Mouse (Mus musculus) G1E (cell line): ENCODE data around the gene Gpr143. TPM values are rescaled to one million over a fixed set of nuclear protein-coding genes. Genes with fewer than 3 reads are reported as not detected.

ENCODE experiments used
- ATAC-seq: 2 replicates; pipeline ENCODE4 v1.8.0; 2016; ENCODE audit warnings: mild to moderate bottlenecking; ENCODE audit not compliant: insufficient number of reproducible peaks, poor library complexity, low FRiP score, severe bottlenecking; ENCODE audit errors: extremely low read depth
- DNase-seq: peaks from one replicate; pipeline ENCODE4 v3.0.0; 2012; ENCODE audit warnings: low spot score
- H3K27me3 ChIP-seq: 2 replicates; pipeline ENCODE4 v1.6.1; 2012; ENCODE audit warnings: mild to moderate bottlenecking, low read length, inconsistent platforms; ENCODE audit not compliant: insufficient read depth
- H3K36me3 ChIP-seq: replicated peaks from 2 replicates; pipeline ENCODE3; 2012; ENCODE audit warnings: mild to moderate bottlenecking, inconsistent platforms
- H3K4me1 ChIP-seq: 2 replicates; pipeline ENCODE4 v1.6.1; 2012; ENCODE audit warnings: low read depth, low read length, inconsistent platforms, mixed read lengths; ENCODE audit not compliant: insufficient read depth
- H3K4me3 ChIP-seq: 2 replicates; pipeline ENCODE4 v1.5.1; 2012; ENCODE audit warnings: low read depth, mild to moderate bottlenecking, inconsistent platforms, low read length, moderate library complexity, mixed read lengths
- H3K9me3 ChIP-seq: replicated peaks from 2 replicates; pipeline ENCODE4 v1.6.1; 2012; ENCODE audit warnings: inconsistent platforms
- CTCF ChIP-seq: IDR thresholded peaks from 2 replicates; pipeline ENCODE4 v1.5.1; 2012; ENCODE audit warnings: low read depth, low read length, inconsistent platforms, mixed read lengths
- GATA1 ChIP-seq: IDR thresholded peaks from 2 replicates; pipeline ENCODE4 v1.6.1; 2012; ENCODE audit warnings: borderline replicate concordance, low read length, inconsistent platforms, mixed read lengths
- GATA2 ChIP-seq: IDR thresholded peaks from 2 replicates; pipeline ENCODE4 v1.6.1; 2012; ENCODE audit warnings: low read depth, low read length, inconsistent platforms, borderline replicate concordance
- POLR2AphosphoS5 ChIP-seq: IDR thresholded peaks from 2 replicates; pipeline ENCODE4 v1.6.1; 2012; ENCODE audit warnings: low read depth, low read length, inconsistent platforms; ENCODE audit not compliant: insufficient replicate concordance
- TAL1 ChIP-seq: conservative IDR thresholded peaks from 2 replicates; pipeline ENCODE4 v1.6.1; 2012; ENCODE audit warnings: low read depth, low read length, inconsistent platforms, mixed read lengths
- polyA plus RNA-seq: library from polyadenylated mRNA; stranded (reverse); fragments of >175 nt; gene quantifications from 2 replicates; pipeline ENCODE4 v1.2.3, GENCODE M21; 2012
- total RNA-seq, 2 experiments: library from RNA; stranded (forward) in 1 of 2; stranded (reverse) in 1 of 2; fragments of 200-1000 nt in 1 of 2; fragments of >200 nt in 1 of 2; fragmentation: Nextera tagmentation in 1 of 2; gene quantifications; 2 replicates each; pipeline ENCODE4 v1.2.3; 2014 to 2017

Gpr143 gene
- total and polyA plus RNA-seq, 3 experiments: not detected

- Histone ChIP-seq H3K27me3 (no peaks in the 10 kb centered on the region), H3K4me1 (no peaks in the 10 kb centered on the region), H3K9me3 (no peaks in the 10 kb centered on the region), H3K4me3 (no peak overlapping the region), H3K36me3 (no peaks in the 10 kb centered on the region)
- ATAC-seq (no peak), DNase-seq (no peak)
- no peak for TF ChIP-seq POLR2AphosphoS5
- no peak for TF ChIP-seq GATA2
- TF ChIP-seq GATA1: no peak
- TF ChIP-seq CTCF: no peak
- no peak for TF ChIP-seq TAL1
Observed at GRCm38 (mm10) chrX:152855076-152855772, 73.5 kb downstream of the Gpr143 start.

Other genes with a start within 250 kb of the Gpr143 start
- not detected in 2 replicates for gene Cldn34a, start 218.6 kb upstream of the Gpr143 start, total RNA-seq (2014; fragmentation: Nextera tagmentation)
- gene Cldn34a, start 218.6 kb upstream of the Gpr143 start, total RNA-seq (2017): 0.55 TPM in 1 of 2 replicates, not detected in the other
- not detected in 2 replicates for gene Cldn34a, start 218.6 kb upstream of the Gpr143 start, polyA plus RNA-seq
- gene Shroom2, start 12.5 kb upstream of the Gpr143 start, total RNA-seq (2014; fragmentation: Nextera tagmentation): not detected in 2 replicates
- gene Shroom2, start 12.5 kb upstream of the Gpr143 start, total RNA-seq (2017): 0.05 and 0.06 TPM in 2 replicates
- gene Shroom2, start 12.5 kb upstream of the Gpr143 start, polyA plus RNA-seq: not detected in 2 replicates
- gene Usp51, start 224.5 kb downstream of the Gpr143 start, total RNA-seq (2014; fragmentation: Nextera tagmentation): not detected in 2 replicates
- not detected in 2 replicates for gene Usp51, start 224.5 kb downstream of the Gpr143 start, total RNA-seq (2017)
- gene Usp51, start 224.5 kb downstream of the Gpr143 start, polyA plus RNA-seq: not detected in 2 replicates